Mouse (Mus musculus) embryonic facial prominence, embryonic 11.5 days (tissue): ENCODE results near the gene Kif3c. TPM values are rescaled to one million over a fixed set of nuclear protein-coding genes. Genes with fewer than 3 reads are reported as not detected.

ENCODE experiments used
- ATAC-seq: fragments of 200-750 bp; cut with Nextera tagmentation; replicated peaks from 2 replicates; pipeline ENCODE4 v1.8.0; 2017; ENCODE audit warnings: low read depth; ENCODE audit not compliant: insufficient number of reproducible peaks, low FRiP score, low TSS enrichment
- DNase-seq: peaks from one replicate; pipeline ENCODE4 v3.0.0-alpha.2; 2015; ENCODE audit warnings: low spot score
- H3K27ac ChIP-seq: fragments of 300-500 bp; sonication (generic); replicated peaks from 2 replicates; pipeline ENCODE4 v1.5.1; 2014; ENCODE audit warnings: mild to moderate bottlenecking, low read depth, low read length, control low read depth
- H3K27me3 ChIP-seq: fragments of 300-500 bp; sonication (generic); 2 replicates; pipeline ENCODE4 v1.6.1; 2014; ENCODE audit warnings: mild to moderate bottlenecking, low read length, moderate library complexity, mixed read lengths; ENCODE audit not compliant: control insufficient read depth, insufficient read depth
- H3K36me3 ChIP-seq: fragments of 300-500 bp; sonication (generic); replicated peaks from 2 replicates; pipeline ENCODE4 v1.6.1; 2014; ENCODE audit warnings: low read depth, mild to moderate bottlenecking, low read length, moderate library complexity, mixed read lengths; ENCODE audit not compliant: control insufficient read depth, insufficient read depth
- H3K4me1 ChIP-seq: fragments of 300-500 bp; sonication (generic); 2 replicates; pipeline ENCODE4 v1.6.1; 2014; ENCODE audit warnings: low read length, mixed read lengths; ENCODE audit not compliant: control insufficient read depth, insufficient read depth
- H3K4me2 ChIP-seq: fragments of 300-500 bp; sonication (generic); 2 replicates; pipeline ENCODE4 v1.6.1; 2014; ENCODE audit warnings: low read depth, mild to moderate bottlenecking, control low read depth, low read length, moderate library complexity
- H3K4me3 ChIP-seq: fragments of 300-500 bp; sonication (generic); 2 replicates; pipeline ENCODE4 v1.5.1; 2014; ENCODE audit warnings: low read depth, low read length, control low read depth
- H3K9ac ChIP-seq: fragments of 300-500 bp; sonication (generic); replicated peaks from 2 replicates; pipeline ENCODE4 v1.6.1; 2014; ENCODE audit warnings: mild to moderate bottlenecking, control low read depth, low read length
- H3K9me3 ChIP-seq: fragments of 300-500 bp; sonication (generic); replicated peaks from 2 replicates; pipeline ENCODE4 v1.6.1; 2016; ENCODE audit warnings: mild to moderate bottlenecking, low read length, inconsistent platforms, mixed read lengths; ENCODE audit not compliant: control insufficient read depth
- WGBS: fragments of 180-500 bp; shearing (Covaris S2); extraction: QIAGEN DNeasy Blood & Tissue Kit; methylation state at CpG from one replicate; pipeline ENCODE4 v1.1.7; 2014; 5-methylcytosine and 5-hydroxymethylcytosine counted together
- polyA plus RNA-seq: library from polyadenylated mRNA; unstranded; fragments of >200 nt; fragmentation: Nextera tagmentation; extraction: Ambion mirVana; gene quantifications from 2 replicates; pipeline ENCODE4 v1.2.1, GENCODE M21; 2014

Kif3c gene
- polyA plus RNA-seq, 1 experiment from 2014 or later, result 16.1 TPM

DNA sequence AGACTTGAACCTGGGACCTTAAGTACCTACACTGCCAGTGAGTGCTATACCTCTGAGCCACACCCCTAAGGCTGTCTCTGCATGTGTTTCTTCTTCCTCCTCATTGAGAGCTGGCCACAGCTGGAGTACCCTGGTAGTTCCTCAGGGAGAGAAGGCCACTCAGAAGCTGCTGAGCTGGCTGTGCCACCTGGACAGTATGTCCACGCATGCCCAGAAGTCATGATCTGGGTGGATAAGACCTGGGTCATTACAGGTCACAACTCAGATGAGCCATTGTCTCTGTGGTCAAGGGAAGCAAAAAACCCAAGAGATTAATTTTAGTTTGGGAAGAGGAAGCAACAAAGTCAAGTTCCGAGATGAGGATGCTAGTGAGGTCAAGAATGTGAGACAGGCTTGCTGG, 20.8 kb upstream of the Kif3c start:
- Histone ChIP-seq H3K36me3 (no peaks in the 10 kb centered on the region), H3K4me2 (no peak overlapping the region), H3K27ac (no peak overlapping the region), H3K9me3 (no peaks in the 10 kb centered on the region), H3K27me3 (no peaks in the 10 kb centered on the region), H3K4me1 (no peaks in the 10 kb centered on the region), H3K9ac (no peak overlapping the region), H3K4me3 (no peak overlapping the region)
- no peak for DNase-seq
- ATAC-seq, result no peak
- WGBS, result 90% methylated on average over 2 of the region's 2 CpGs

DNA sequence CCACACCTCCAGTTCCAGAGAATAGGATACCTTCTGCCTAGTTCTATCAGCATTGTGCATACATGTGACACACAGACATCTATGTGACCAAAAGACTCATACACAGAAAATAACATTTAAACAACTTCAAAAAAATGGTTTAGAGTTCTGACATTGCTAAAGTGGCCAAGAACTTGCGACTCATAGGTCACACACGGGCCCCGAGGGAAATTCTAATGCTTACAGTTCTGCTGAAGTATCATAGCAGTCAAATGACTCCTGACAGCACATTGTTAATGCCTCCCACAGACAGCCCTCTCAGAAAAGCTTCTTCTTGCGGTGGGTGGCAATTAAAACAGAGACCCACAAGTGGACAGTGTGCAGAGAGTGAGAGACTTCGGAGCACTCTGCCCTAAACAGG, 19.9 kb upstream of the Kif3c start:
- Histone ChIP-seq H3K4me2 (no peak overlapping the region), H3K9me3 (no peaks in the 10 kb centered on the region), H3K27ac (no peak overlapping the region), H3K4me3 (no peak overlapping the region), H3K36me3 (no peaks in the 10 kb centered on the region), H3K27me3 (no peaks in the 10 kb centered on the region), H3K4me1 (no peaks in the 10 kb centered on the region), H3K9ac (no peak overlapping the region)
- DNase-seq (no peak), ATAC-seq (no peak)
- 86% methylated on average over 5 of the region's 5 CpGs for whole genome bisulfite sequencing

DNA sequence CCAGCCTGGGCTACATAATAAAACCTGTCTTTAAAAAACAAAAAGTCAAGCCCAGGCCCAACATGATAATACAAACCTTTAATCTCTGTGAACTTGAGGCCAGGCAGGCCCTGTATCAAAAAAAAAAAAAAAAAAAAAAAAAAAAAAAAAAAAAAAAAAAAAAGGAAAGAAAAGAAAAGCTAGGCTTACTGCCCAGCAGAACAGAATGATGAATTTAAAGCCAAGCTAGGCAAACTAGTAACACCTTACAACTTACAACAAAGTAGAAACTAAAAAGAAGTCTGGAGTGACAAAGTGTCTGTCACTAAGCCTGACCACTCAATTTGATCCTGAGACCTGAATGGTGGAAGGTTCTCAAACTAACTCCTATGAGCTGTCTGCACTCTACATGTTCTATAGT, 17.2 kb upstream of the Kif3c start:
- Histone ChIP-seq H3K36me3 (no peaks in the 10 kb centered on the region), H3K27ac (no peak overlapping the region), H3K4me1 (no peaks in the 10 kb centered on the region), H3K9ac (no peak overlapping the region), H3K9me3 (no peaks in the 10 kb centered on the region), H3K4me3 (no peak overlapping the region), H3K27me3 (no peaks in the 10 kb centered on the region), H3K4me2 (no peak overlapping the region)
- ATAC-seq, result no peak
- no peak for DNase-seq

DNA sequence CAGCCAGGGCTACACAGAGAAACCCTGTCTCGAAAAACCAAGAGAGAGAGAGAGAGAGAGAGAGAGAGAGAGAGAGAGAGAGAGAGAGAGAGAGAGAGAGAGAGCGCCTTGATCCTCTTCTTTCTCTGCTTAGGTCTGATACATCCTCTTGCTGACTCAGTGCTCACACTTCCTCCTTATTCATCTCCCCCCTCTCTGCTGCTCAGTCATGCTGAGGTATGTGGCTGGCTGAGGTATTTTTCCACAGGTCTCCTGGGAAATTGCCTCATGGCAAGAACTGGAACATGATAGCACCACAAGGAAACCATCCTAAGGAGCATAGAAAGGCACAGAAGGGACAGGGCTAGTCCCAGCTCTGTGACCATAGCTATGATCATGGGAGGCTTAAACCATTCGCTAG, 15.5 kb upstream of the Kif3c start:
- DNase-seq (no peak), ATAC-seq (no peak)
- Histone ChIP-seq H3K4me3 (no peak overlapping the region), H3K9me3 (no peaks in the 10 kb centered on the region), H3K36me3 (no peaks in the 10 kb centered on the region), H3K4me1 (no peaks in the 10 kb centered on the region), H3K9ac (no peak overlapping the region), H3K27me3 (no peaks in the 10 kb centered on the region), H3K27ac (no peak overlapping the region), H3K4me2 (no peak overlapping the region)
- 89% methylated on average over 2 of the region's 3 CpGs for WGBS

DNA sequence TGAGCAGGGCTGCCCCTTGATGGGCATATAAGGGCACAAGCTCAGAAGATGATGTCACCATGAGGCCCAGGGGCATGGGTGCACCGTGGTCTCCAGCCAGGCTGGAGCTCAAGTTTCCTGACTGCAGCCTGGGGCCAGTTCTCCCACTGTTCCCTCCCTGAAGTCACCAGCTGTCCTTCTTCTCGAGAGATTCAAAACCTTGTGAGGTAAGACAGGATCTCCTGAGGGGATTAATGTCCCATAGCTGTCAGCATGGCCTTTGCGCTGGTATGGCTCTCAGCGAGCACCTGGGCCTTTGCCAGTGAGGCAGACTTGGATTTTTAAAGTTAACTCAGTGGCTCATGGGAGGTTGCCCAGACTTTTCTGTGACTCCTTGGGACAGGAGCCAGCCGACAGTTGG, 14.8 kb upstream of the Kif3c start:
- H3K27ac ChIP-seq, result no peak overlapping the region
- DNase-seq (no peak), ATAC-seq (no peak)
- H3K4me2 ChIP-seq, result no peak overlapping the region
- H3K9ac ChIP-seq, result no peak overlapping the region
- H3K4me1 ChIP-seq, result no peaks in the 10 kb centered on the region
- WGBS, result 76% methylated on average over 5 of the region's 5 CpGs
- H3K27me3 ChIP-seq, result no peaks in the 10 kb centered on the region
- H3K4me3 ChIP-seq, result no peak overlapping the region
- no peaks in the 10 kb centered on the region for H3K36me3 ChIP-seq
- no peaks in the 10 kb centered on the region for H3K9me3 ChIP-seq

DNA sequence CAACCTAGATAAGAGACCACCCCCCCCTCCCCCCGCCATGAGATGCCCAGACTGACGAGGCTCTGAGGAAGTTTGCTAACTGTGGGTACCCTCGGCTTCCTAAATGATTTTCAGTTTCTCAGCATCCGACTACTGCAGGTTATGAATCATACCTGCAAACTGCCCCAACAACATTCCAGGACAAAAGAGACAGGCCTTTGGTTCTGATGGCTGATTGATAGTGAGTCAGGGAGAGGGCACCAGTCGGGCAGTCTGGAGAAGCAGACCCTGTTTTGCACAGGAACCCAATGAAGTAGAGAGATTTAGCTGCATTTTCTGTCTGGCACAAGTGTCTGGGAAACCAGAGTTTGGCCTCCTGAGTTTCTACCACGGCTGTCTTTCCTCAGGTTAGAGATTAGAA, 12.7 kb upstream of the Kif3c start:
- Histone ChIP-seq H3K4me1 (no peaks in the 10 kb centered on the region), H3K4me2 (no peak overlapping the region), H3K27me3 (no peaks in the 10 kb centered on the region), H3K4me3 (no peak overlapping the region), H3K9ac (no peak overlapping the region), H3K9me3 (no peaks in the 10 kb centered on the region), H3K27ac (no peak overlapping the region), H3K36me3 (no peaks in the 10 kb centered on the region)
- 77% methylated on average over 6 of the region's 6 CpGs for WGBS
- DNase-seq (no peak), ATAC-seq (no peak)

DNA sequence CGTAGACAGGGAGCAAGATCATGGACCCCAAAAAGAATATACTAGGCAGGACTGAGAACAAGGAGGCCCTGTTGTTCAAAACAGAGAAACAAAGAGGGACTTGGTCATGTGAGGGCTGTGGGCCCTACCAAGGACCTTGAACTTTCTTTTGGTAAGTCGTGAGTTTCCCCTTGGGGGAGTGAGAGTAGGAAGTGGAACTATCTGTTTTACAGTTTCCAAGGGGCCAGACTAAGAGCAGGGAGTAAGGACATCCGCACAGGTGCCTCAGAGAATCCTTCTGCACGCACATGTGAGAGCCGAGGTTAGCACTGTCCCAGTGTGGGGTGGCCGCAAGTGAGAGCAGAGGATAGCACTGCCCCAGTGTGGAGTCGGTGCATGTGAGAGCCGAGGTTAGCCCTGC, 9.9 kb upstream of the Kif3c start:
- H3K4me3 ChIP-seq, result no peak overlapping the region
- DNase-seq (no peak), ATAC-seq (no peak)
- no peak overlapping the region for H3K4me2 ChIP-seq
- H3K4me1 ChIP-seq, result no peaks in the 10 kb centered on the region
- no peak overlapping the region for H3K9ac ChIP-seq
- no peaks in the 10 kb centered on the region for H3K9me3 ChIP-seq
- no peaks in the 10 kb centered on the region for H3K27me3 ChIP-seq
- WGBS, result 87% methylated on average over 8 of the region's 8 CpGs
- H3K36me3 ChIP-seq, result no peaks in the 10 kb centered on the region
- H3K27ac ChIP-seq, result no peak overlapping the region

DNA sequence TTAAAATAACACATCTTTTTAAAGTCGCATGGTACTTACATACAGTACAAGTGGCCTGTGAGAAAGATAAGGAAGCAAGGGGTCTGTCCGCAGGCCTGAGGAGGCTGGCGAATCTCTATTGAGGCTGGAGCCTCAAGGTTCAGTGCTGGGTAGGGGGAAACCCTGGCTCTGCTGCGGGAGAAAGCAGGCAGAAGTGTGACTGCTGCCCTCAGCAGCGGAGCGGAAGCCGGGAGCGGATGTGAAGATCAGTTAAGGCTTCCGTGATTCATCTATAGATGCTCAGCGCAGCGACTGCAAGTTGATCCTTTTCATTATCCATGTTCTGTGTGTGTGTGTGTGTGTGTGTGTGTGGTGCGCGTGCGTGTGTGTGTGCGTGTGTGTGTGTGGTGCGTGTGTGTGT, 8.1 kb upstream of the Kif3c start:
- ATAC-seq, result no peak
- DNase-seq, result no peak
- 64% methylated on average over 16 of the region's 16 CpGs for WGBS
- Histone ChIP-seq H3K9me3 (no peaks in the 10 kb centered on the region), H3K9ac (no peak overlapping the region), H3K4me2 (no peak overlapping the region), H3K4me3 (no peak overlapping the region), H3K4me1 (no peaks in the 10 kb centered on the region), H3K36me3 (no peaks in the 10 kb centered on the region), H3K27ac (no peak overlapping the region), H3K27me3 (no peaks in the 10 kb centered on the region)

DNA sequence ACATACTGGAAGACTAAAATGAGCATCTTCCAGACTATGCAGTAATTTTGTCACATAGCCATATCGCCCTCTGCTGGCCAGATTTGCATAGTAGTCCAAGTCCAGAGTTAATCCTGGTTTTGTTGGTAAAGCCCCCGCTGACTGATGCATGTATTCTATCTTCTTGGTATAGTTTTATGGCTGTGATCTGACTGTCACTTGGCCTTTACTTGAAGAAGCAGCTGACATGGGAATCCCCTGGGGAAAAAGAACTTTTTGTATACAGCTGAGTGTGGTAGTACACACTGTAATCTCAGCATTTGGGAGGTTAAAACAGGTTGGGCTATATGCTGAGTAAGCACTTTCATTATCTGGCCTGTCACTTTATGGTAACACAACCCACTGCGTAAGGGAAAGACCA, 5.6 kb upstream of the Kif3c start:
- Histone ChIP-seq H3K36me3 (no peaks in the 10 kb centered on the region), H3K9me3 (no peaks in the 10 kb centered on the region), H3K4me1 (no peaks in the 10 kb centered on the region), H3K27ac (no peak overlapping the region), H3K4me2 (no peak overlapping the region), H3K4me3 (no peak overlapping the region), H3K27me3 (no peaks in the 10 kb centered on the region), H3K9ac (no peak overlapping the region)
- ATAC-seq (no peak), DNase-seq (peak; percentile 81)
- 35% methylated on average over 3 of the region's 3 CpGs for WGBS
